ENCODE assay signal across 18 mouse cellular contexts in the genomic region with DNA sequence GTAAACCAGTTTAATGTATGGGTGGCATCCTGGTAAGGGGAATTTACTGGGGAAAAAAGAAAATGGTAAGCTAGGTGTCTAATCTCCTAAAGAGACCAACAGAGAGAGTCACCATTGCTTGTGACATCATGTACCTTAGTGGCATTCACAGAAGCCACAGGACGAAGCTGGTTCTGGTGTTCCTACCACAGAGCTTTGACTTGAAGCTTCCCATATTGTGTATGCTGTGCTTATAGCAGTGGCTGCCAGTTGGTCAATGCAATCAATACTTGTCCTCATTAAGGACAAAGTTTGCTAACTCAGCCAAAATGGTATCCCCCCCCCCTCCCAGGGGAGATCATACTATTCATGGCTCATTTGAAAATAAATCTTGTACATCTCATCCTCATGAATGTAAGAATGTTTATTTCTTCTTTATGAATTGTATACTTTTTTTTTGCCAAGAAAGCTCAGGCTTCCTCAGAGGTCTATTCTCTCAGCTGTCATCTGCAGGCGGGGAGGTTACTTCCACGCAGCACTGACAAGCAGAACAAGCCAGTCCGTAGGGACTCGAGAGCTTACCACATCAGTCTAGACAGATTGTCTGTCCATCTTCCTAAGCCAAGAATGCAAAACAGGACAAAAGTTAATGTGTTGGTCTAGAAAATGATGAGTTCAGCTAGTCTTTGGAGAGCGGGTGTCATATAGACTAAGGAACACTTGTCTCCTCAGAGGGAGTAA.
"Had no signal": no experiment of that assay in that cellular context is flagged by ENCODE, and none has a peak within 500 bp of the region (broad histone marks: within the 10 kb centered on the region; RNA-seq: fewer than 3 reads in every experiment).

No protein-coding gene starts in this region.

- H3K4me3 ChIP-seq: layer of hippocampus, adult 2 months; limb, embryonic 10.5 days; limb, embryonic 13.5 days; liver, embryonic 12.5 days; liver, embryonic 15.5 days had no signal

- H3K9ac ChIP-seq: limb, embryonic 13.5 days; liver, embryonic 12.5 days; liver, embryonic 15.5 days had no signal

- H3K27ac ChIP-seq: kidney, postnatal 0 days; layer of hippocampus, adult 2 months; limb, embryonic 10.5 days; limb, embryonic 13.5 days; liver, embryonic 12.5 days; liver, embryonic 15.5 days; macrophage had no signal

- H3K4me1 ChIP-seq: limb, embryonic 10.5 days; limb, embryonic 13.5 days; liver, embryonic 12.5 days; liver, embryonic 15.5 days had no signal

- H3K27me3 ChIP-seq: limb, embryonic 13.5 days; liver, embryonic 12.5 days; liver, embryonic 15.5 days had no signal

- H3K4me2 ChIP-seq: limb, embryonic 13.5 days; liver, embryonic 12.5 days; liver, embryonic 15.5 days had no signal

- ATAC-seq: hindbrain, embryonic 16.5 days; intestine, postnatal 0 days; liver, embryonic 12.5 days had no signal

- DNase-seq: kidney, adult 2 months; kidney, postnatal 25 days; layer of hippocampus, adult 9-11 months; liver; lung, adult 18-20 months; midbrain, embryonic 14.5 days; thymus, adult 2 months; thymus, postnatal 14 days; thymus, postnatal 4 days had no signal

- H3K36me3 ChIP-seq: limb, embryonic 10.5 days; limb, embryonic 13.5 days; liver, embryonic 12.5 days; liver, embryonic 15.5 days had no signal

- H3K9me3 ChIP-seq: limb, embryonic 10.5 days; limb, embryonic 13.5 days; liver, embryonic 12.5 days; liver, embryonic 15.5 days had no signal
